Mouse (Mus musculus): Measurements from ENCODE around the gene Tnr.

Gene Tnr

GRCm38 (mm10) chr1:159629822-159630589 lies 106.4 kb downstream of the Tnr start:
- DNase-seq (ENCODE audit: low spot score in 2 of 2): no peak

GRCm38 (mm10) chr1:159632558-159632957 lies 109.0 kb downstream of the Tnr start:
- no peak for DNase-seq (ENCODE audit: low spot score in 2 of 2)

- no peak for DNase-seq (ENCODE audit: low spot score in 2 of 2)
Measured at GRCm38 (mm10) chr1:159639408-159639807, 115.8 kb downstream of the Tnr start.

- DNase-seq (ENCODE audit: low spot score in 2 of 2): no peak
Measured at GRCm38 (mm10) chr1:159645719-159646118, 122.2 kb downstream of the Tnr start.

GRCm38 (mm10) chr1:159650486-159650885 lies 126.9 kb downstream of the Tnr start:
- DNase-seq (ENCODE audit: low spot score in 2 of 2): no peak

GRCm38 (mm10) chr1:159655241-159655640 lies 131.7 kb downstream of the Tnr start:
- no peak for DNase-seq (ENCODE audit: low spot score in 2 of 2)

DNA sequence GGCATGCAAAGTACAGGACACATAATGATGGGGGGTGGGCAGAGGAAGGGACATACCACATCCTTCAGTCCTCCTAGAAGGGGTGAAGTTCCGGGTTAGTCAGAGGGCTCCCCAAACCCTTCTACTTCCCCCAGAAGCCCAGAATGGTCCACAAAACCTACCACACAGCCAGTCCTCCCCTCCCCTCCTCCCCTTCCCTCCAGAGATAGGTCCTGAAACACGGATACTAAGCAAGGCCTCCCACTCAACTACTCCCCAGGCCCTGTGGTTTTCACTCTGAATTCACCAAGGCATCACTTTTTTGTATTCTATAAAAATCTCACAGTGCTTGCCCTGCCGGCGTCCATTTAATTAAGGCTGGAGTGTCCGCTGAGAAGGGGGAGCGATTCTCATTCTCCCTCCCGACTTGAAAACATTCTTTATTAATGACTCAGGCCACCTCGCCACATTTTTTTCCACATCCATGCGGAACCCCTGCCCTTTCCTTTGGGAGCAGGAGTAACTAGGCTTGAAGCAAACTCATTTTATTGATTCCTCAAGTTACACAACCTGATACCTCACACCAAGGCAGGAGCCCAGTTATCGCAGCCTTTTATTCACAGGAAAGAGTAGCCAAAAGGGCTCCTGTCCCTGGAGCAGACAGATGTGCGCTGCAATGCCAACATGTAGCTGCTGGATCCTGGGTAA lies 134.4 kb downstream of the Tnr start:
- DNase-seq (ENCODE audit: low spot score in 2 of 2): no peak

DNA sequence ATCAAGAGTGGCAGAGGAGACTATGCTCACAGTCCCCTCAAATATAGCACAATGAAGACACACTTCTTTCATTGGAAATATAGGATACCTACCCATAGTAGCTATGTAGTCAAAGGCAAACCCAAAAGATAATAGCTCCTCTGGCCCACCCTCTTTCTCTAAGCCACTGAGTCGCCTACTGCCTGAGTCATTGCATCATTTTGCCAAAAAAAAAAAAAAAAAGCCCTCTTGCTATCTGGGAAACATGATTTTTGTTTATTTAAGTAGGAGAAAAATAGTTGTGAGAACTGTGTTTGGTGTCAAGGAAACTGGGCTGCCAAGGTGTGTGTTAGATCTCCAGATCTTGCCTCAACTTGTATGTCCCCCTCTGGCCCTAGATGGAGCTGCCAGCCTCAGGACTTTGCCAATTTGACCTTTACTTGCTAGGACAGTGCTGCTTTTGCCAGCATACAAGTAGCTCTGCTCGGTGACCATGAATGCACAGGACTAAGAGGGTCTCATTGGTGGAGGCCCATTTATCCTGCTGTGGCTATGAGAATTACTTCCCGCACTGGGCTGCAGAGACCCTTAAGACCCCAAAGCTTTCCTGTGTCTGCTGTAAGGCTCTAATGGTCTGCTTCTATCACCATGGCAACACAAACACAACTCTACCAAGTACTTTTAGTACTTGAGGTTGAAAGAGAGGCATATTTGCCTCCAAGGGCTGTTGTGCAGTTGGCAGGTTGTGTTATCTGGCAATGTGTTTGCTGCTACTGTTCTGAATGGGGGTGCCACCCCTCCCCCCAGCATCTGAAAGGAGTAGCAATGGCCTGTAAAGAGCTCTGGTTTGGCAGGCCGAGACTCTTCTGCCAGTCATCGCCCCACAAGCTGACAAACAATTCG lies 137.3 kb downstream of the Tnr start:
- DNase-seq (ENCODE audit: low spot score in 2 of 2): peak in 1 of 2 experiments; percentile 43

GRCm38 (mm10) chr1:159664496-159664895 lies 140.9 kb downstream of the Tnr start:
- DNase-seq (ENCODE audit: low spot score in 2 of 2): peak in 1 of 2 experiments; percentile 20

DNA sequence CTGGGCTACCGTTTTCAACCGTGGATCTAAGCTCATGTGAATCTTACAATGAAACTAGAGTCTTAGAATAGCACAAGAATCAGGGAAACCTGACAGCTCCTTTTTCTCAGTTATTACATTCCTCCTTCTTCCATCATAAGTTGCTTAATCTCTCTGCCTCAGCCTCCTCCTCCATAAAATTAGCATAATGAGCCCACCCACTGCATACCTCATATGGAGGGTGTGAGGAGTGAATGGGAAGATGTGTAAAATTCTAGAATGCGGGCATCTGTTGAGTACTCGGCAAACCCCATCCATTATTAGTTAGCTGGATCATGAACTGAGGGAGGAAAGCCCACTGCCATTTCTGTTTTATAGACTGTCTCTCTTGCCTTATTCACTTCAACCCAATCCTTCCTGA lies 141.4 kb downstream of the Tnr start:
- DNase-seq (ENCODE audit: low spot score in 2 of 2): peak; percentile 40 to 45

DNA sequence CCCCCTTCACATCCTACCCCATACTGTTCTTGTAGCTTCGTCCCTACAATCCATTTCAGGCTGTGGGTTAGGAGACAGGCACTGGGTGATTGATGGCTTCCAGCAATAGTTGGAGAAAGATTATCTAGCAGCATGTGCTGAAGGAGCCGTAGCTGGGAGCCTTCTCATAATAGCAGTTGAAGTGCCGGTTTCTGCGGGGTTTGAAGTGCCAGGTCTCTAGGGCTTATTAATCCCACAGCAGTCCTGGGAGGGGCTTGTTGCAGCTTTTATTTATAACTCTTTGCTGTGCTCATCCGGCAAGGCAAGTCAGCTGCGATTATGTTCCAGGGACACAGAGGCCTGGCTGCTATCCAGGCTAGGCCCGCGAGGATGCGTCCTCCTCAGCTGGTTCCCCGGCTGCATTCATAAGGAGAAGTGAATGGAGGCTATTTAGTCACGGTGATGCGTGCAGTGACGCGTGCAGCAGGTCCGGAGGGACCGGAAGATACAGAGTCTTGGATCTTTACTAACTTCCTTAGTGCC lies 147.1 kb downstream of the Tnr start:
- DNase-seq (ENCODE audit: low spot score in 2 of 2): peak; percentile 53 to 78

- DNase-seq (ENCODE audit: low spot score in 2 of 2): no peak
Measured at GRCm38 (mm10) chr1:159671181-159671580, 147.6 kb downstream of the Tnr start.

DNA sequence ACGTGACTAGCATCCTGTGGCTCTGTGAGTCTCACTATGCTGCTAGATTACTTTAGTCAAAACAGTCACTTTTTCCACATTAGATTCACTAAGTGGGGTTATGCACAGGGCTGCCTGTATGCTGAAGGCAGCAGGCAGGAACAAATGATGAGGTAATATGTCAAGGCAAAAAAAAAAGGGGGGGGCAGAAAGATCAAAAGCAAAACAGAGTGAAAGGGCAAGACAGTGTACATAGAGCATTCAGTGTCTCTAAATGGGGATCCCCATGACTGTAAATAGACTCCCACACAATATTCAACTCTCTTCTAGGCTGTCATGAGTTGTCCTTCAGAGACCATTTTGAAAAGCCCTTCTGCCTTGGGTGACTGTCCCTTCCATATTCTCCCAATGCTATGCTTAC lies 150.7 kb downstream of the Tnr start:
- DNase-seq (ENCODE audit: low spot score in 2 of 2): no peak

GRCm38 (mm10) chr1:159675472-159675871 lies 151.9 kb downstream of the Tnr start:
- no peak for DNase-seq (ENCODE audit: low spot score in 2 of 2)

GRCm38 (mm10) chr1:159678221-159678935 lies 154.8 kb downstream of the Tnr start:
- DNase-seq (ENCODE audit: low spot score in 2 of 2): no peak

- DNase-seq (ENCODE audit: low spot score in 2 of 2): no peak
Measured at GRCm38 (mm10) chr1:159681252-159681651, 157.7 kb downstream of the Tnr start.

- DNase-seq (ENCODE audit: low spot score in 2 of 2): peak; percentile 28 to 62
Measured at GRCm38 (mm10) chr1:159686476-159687231, 163.1 kb downstream of the Tnr start.

DNA sequence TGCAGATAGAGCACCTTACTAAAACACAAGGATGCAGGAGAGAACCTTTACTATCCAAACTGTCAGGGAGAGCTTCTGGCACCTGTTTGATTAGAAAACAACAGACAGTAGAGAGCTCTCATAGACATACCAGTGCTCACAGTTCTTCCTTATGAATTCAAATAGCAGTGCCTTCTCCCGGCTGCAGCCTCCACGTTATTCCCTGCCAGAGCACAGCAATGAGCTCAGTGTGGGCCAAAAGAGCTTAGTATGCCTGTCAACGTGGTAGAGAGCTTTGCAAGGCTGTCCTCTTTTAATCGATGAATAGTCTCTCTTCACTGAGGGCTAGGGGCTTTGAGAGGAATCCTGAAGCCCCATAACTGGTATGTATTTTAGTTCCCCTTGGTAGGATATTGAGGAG lies 173.1 kb downstream of the Tnr start:
- DNase-seq (ENCODE audit: low spot score in 2 of 2): no peak

GRCm38 (mm10) chr1:159702038-159702437 lies 178.5 kb downstream of the Tnr start:
- DNase-seq (ENCODE audit: low spot score in 2 of 2): no peak

DNA sequence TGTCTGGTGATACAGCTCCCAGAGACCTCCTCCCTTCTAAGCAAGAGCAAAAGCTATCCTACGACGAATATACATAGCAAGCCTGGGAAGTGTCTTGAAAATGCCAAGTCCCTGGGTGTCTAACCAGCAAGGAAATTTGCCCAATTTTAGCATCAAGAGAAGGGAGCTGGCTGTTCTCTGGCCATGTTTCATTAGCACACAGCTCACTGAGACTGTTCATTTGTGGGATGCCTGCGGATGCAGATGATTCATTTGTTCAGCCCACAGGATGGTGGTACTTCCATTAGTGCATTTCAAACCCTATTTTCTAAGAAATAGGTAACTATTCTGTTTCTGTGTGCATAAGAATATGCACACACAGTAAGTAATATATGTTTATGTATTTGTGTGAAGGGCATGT lies 181.4 kb downstream of the Tnr start:
- peak in 1 of 2 experiments; percentile 18 for DNase-seq (ENCODE audit: low spot score in 2 of 2)

- DNase-seq (ENCODE audit: low spot score in 2 of 2): no peak
Measured at GRCm38 (mm10) chr1:159716301-159716700, 192.7 kb downstream of the Tnr start.
